Mouse (Mus musculus) left cerebral cortex, adult 8-10 months (tissue): ENCODE results near the gene Ltbr. TPM values are rescaled to one million over a fixed set of nuclear protein-coding genes. Genes with fewer than 3 reads are reported as not detected.

Experiments
- DNase-seq, 2 experiments: peaks; one replicate each; pipeline ENCODE4 v3.0.0; 2022; ENCODE audit warnings: low spot score in 2 of 2
- total RNA-seq, 4 experiments: library from RNA; stranded (reverse); gene quantifications; 2 replicates each; pipeline ENCODE4 v1.2.4; 2022

Gene Ltbr
- total RNA-seq, result 10 to 100 TPM in 2 of 4 experiments, 1 to 10 TPM in 2; 7.7 to 11.9 (median 10.3) TPM

DNA sequence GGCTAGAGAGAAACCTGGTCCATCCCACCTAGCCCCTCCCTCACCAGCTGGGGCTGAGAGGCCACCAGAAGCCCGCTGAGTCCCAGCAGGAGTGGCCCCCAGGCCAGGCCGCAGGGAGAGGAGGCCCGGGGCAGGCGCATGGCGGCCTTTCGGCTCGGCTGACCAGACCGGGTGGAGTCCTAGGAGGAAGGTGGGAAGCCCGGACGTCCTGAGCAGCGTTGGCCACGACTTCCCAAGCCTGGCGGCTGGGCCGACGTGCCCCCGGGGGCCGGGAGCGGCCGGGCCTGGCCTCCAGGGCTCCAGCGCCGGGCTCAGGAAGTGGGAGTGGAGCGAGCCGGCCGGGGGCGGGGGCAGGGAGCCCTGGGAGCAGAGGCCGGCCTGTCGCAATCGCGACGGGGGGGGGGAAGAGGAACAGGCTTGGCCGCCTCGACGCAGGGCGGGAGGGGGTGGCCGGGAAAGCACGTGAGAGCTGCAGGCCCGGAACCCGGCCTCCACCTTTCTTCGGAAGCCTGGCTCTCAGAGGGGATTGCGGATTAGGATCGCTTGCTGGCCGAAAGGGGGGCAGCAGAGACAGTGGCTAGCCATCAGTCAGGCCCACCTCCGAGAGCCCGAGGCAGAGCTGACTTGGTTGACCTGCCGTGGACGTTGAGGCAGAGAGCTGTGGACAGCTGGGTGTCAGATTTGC is at the start of gene Ltbr:
TSS of gene Ltbr (minus strand) at position 340 of the 685 bp plus-strand sequence.
- no peak for DNase-seq

DNA sequence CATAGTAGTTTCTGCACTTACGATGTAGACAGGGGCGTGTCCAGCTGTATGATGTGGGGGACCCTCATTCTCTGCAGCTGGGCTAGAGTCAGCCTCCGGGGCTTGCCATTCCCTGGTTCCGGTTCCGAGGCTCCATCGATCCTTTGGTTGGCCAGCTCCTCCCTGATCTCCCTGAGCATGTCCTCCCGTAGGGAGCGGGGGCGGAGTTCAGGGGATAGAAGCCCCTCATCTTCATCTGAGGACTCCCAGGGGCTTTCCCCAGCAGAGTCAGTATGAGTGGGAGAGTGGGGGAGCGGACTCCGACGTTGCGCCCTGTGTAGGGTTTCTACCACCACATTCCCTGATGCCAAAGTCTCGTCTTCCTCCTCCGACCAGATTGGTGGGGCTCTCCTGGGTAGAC is 49.3 kb upstream of the Ltbr start:
- no peak for DNase-seq

GRCm38 (mm10) chr6:125361467-125362291 is 48.0 kb upstream of the Ltbr start:
- DNase-seq, result peak in 1 of 2 experiments; percentile 36

- no peak for DNase-seq
Observed at GRCm38 (mm10) chr6:125360846-125361245, 47.2 kb upstream of the Ltbr start.

DNA sequence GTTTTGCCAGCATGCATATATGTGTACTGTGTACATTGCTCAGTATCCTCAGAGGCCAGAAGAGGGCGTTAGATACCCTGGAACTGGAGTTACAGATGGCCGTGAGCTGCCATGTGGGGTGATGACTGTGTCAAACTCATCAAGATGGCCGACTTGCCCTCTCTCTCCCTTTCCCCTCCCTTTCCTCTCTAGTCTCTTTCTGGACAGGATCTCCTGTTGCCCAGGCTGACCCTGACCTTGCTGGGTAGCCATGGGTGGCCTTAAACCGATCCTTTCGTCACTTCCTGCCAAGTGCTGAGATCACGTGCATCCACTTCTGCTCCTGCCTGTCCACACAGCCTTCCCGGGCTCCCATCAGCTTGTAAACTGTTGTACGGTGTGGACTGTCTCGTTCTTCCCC is 46.3 kb upstream of the Ltbr start:
- DNase-seq, result no peak

DNA sequence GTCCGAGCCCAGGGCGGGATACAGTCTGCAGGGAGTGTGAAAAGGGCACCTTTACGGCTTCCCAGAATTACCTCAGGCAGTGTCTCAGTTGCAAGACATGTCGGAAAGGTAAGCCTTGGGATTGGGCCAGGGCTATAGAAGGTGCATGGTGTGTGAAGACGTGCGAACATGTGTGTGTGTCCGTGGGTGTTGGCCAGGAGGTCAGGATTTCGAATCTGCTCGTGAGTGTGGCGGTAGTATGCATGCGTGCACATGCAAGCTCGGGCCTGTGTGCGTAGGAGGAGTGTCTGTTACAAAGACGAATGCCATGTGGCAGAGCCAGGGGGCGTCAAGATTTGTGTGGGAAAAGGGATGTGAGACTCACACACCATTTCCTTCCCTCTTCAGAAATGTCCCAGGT is 43.6 kb upstream of the Ltbr start:
- DNase-seq, result peak in 1 of 2 experiments; percentile 25

DNA sequence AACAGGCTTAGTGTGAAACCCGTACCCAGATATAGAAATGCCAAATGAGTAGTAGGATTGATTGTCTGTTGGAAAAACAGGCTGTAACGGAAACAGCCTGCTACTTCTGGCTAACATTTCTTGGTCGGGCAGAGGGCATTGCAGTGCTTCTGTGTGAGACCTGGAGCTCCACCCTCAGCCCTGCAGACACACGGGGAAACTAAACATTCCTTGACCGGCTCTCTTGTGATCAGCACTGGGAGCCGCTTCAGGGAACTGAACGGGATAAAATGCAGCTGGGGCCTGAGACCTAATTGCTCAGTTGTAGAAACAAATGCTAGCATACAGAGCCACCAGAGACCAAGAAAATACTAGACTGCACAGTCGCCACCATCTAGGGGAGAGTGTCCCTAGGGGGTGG is 42.6 kb upstream of the Ltbr start:
- DNase-seq, result no peak

- no peak for DNase-seq
Observed at GRCm38 (mm10) chr6:125355197-125355741, 41.6 kb upstream of the Ltbr start.

DNA sequence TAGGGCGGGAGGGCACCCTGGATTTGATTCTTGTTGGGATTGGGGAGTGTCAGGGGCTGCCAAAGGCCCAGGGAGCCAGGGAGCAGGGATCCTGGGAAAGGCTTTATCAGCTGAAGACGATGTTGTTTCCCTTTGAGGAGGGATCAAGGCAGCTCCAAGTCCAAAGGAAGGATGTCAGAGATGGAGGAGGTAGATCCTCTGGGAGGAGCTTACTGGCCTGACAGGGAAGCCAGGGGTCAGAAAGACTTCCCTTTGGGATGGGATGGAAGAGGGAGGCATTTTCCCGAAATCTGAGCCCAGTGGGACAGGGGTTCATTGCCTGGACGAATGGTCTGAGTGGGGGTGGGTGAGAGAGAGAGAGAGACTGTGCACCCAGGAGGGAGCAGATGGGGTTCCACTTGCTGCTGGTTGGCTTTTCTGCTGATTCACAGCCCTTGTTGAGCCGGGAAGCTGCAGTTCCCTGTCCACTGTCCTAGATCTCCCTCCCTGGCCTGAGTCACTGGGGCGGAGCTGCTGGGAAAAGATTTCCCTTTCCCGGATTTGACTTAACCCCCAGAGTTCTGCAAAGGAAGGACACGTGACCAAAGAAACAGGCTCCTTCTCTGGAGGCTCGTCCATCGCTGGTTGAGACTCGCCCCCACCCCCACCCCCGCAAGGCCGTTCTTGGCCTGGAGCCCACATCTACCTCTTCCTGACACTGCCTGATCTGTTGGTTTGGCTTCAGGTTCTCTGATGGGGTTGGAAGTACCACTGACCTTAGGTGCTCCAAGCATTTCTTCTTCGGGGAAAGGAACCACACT is 40.9 kb upstream of the Ltbr start:
- DNase-seq, result peak in 1 of 2 experiments; percentile 28

GRCm38 (mm10) chr6:125353655-125354054 is 40.0 kb upstream of the Ltbr start:
- no peak for DNase-seq

DNA sequence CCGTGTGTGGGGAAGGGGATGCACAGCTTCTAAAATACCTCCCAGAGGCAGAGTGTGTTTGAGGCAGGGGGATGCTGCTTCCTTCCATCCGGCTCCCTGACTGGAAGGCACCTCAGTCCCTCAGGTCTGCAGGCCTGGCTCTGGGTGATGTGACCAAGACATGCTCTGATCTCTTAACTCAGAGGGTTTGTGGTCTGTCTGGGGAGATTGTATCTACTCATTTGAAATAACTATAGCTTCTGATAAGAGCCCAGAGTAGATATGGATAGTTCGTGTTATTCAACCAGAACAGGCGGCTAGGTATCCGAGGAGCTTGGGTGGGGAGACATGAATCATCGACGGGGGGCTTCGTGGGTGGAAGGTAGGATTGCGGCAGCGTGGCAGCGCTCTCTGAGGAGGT is 39.5 kb upstream of the Ltbr start:
- no peak for DNase-seq

GRCm38 (mm10) chr6:125352811-125353210 is 39.1 kb upstream of the Ltbr start:
- DNase-seq, result no peak

GRCm38 (mm10) chr6:125352046-125352384 is 38.3 kb upstream of the Ltbr start:
- DNase-seq, result no peak

- DNase-seq, result no peak
Observed at GRCm38 (mm10) chr6:125351368-125352045, 37.8 kb upstream of the Ltbr start.

GRCm38 (mm10) chr6:125350995-125351324 is 37.3 kb upstream of the Ltbr start:
- no peak for DNase-seq

- no peak for DNase-seq
Observed at GRCm38 (mm10) chr6:125350231-125350994, 36.7 kb upstream of the Ltbr start.

DNA sequence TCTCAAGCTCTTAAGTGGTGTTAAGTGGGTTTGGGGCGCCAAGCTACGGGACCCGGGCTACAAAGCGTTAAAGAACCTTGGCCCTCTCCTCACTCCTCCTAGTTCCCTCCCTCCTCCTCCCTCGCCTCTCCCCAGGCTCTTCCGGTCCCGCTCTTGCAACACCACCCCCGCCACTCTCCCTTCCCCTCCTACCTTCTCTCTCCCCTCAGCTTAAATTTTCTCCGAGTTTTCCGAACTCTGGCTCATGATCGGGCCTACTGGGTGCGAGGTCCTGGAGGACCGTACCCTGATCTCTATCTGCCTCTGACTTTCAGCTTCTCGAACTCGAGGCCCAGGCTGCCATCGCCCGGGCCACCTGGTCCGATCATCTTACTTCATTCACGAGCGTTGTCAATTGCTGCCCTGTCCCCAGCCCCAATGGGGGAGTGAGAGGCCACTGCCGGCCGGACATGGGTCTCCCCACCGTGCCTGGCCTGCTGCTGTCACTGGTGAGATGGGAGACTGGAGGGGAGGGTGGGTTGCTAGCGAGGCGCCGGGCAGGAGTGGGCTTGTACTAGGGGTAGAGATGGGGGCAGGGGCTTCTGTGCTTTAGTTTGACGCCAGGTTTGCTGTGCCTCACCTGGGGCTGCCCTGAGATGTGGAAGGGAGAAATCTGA is 36.0 kb upstream of the Ltbr start:
- no peak for DNase-seq

DNA sequence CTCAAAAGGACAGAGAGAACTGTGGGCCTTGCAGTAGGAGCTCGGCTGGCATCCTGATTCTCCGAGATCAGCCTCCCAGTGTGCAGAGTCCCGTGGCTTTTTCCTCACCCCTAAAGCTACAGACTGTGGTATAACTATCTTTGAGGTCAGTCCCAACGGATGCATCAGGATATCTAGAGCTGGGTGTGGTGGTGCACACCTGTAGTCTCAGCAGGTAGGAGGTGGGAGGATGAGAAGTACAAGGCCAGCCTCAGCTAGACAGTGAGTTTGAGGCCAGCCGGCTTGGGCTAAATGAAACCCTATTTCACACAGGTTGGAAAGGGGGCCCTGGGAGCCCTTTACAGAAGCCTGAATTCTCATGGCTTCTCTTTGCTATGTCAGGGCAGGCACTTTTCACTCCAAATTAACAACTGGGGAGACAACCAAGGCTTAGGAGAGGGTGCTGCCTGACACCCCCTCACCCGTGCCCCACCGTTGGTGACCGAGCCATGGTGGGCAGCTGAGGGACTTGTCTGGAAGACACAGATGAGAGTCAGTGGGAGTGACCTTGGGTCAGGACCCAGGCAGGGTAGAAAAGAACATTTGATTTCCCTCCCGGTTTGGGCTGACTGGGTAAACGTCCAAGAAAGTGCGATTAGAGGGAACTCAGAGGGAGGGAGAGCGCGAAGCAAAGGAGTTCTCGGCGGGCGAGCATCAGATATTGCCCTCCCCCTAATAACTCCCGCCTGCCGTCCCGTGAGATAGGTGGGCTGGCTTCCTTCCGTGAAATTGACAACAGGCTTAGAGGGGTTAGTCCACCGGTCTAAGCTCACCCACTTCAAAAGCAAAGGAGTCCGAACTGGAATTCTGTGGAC is 35.3 kb upstream of the Ltbr start, which contains the start of gene Tnfrsf1a:
TSS of gene Tnfrsf1a (plus strand) at position 642 of the 854 bp plus-strand sequence.
- DNase-seq, result no peak

DNA sequence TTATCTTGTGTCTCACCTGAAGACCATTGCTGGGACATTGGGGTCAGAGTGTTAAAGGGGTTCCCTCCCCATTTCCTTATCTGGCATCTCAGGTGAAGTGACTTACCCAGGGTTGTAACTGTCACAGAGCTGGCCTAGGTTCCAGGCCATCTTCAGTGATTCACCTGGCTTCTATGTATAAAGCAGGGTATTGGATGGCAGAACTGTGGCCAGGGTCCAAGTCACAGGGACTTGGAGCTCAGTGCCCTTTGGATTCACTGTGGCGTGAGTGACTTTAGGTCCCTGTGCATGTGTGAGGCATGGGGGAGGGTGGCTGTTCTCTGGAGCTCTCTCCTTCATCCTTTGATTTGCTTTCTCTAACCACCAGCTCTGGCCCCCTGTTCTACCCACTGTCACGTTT is 32.3 kb upstream of the Ltbr start:
- DNase-seq, result no peak
